Mouse (Mus musculus): ENCODE measurements around the gene Aif1.

The Aif1 gene

GRCm38 (mm10) chr17:35166352-35167035, 9.4 kb downstream of the Aif1 start:
- peak; percentile 78 for DNase-seq (ENCODE audit: low read depth, low spot score)

DNA sequence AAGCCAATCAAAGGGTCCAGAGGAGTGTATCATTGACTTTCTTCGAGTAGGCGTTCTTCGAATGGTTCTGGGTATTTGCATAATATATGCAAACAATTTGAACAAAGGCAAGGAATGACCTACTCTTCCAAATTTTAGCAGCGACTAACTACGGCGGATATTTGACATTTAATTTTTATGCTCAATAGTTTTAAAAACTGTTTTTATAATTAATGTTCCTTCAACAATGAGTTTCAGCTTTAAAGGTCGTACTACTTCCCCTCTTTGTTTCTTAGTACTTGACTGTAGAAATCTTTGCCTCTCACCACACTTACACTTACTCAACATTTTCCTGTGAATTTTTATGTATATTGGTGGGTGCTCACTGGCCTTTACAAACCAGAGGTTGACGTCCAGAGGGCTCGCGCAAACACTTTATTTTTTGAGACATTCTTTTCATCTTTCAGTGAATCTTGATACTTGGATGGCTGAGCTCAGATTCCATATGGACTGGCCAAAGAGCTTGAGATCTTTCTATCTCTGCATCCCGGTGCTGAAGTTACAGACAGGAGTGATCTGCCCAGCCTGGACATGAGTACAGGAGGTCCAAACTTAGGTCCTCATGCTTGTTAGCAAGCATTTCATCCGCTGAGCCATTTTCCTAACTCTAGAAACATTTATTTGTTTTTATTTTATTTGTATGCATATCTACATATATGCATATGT, 10.3 kb downstream of the Aif1 start:
- no peak for DNase-seq (ENCODE audit: low read depth, low spot score)

GRCm38 (mm10) chr17:35164568-35165450, 11.1 kb downstream of the Aif1 start, which contains the start of gene Prrc2a:
Gene Prrc2a (minus strand): TSS chr17:35164897.
- DNase-seq (ENCODE audit: low read depth, low spot score), result peak; percentile 99

- DNase-seq (ENCODE audit: low read depth, low spot score), result no peak
Measured at GRCm38 (mm10) chr17:35164218-35164567, 11.7 kb downstream of the Aif1 start.

DNA sequence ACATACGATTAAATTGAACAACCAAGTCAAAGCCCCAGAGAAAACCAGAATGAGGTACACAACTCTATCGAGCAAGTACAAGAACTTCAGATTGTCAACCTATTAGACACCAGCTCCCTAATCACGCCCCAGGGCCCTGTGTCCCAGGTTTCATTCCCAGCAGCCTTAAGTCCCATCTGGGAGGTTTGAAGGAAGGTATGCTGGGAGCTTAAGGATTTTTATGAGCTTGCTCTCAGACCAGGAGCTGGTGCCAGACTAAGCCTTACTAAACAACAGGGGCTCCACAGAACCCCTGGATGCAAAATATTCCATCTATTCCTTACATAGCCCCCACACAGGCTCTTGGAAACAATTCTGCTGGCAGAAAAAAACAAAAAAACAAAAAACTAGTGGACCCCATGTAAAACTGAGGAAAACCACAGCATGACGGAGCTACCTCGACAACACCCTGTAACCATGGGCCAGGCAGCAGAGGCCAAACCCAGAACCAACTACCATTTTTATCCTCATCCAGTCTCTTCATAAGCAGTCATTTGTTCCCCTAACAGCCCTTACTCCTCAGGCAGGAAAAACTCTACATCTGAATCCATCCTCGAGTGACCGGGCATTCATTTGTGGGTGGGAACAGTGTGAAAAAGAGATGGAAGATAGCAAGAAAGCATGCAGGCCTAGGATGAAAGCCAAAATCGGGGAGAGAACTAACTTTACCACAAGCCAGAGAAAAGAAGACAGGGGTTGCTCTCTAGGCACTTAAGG, 12.4 kb downstream of the Aif1 start:
- no peak for DNase-seq (ENCODE audit: low read depth, low spot score)

- DNase-seq (ENCODE audit: low read depth, low spot score), result no peak
Measured at GRCm38 (mm10) chr17:35162730-35163129, 13.1 kb downstream of the Aif1 start.

- no peak for DNase-seq (ENCODE audit: low read depth, low spot score)
Measured at GRCm38 (mm10) chr17:35162121-35162520, 13.7 kb downstream of the Aif1 start.

- DNase-seq (ENCODE audit: low read depth, low spot score), result no peak
Measured at GRCm38 (mm10) chr17:35161421-35161820, 14.4 kb downstream of the Aif1 start.

DNA sequence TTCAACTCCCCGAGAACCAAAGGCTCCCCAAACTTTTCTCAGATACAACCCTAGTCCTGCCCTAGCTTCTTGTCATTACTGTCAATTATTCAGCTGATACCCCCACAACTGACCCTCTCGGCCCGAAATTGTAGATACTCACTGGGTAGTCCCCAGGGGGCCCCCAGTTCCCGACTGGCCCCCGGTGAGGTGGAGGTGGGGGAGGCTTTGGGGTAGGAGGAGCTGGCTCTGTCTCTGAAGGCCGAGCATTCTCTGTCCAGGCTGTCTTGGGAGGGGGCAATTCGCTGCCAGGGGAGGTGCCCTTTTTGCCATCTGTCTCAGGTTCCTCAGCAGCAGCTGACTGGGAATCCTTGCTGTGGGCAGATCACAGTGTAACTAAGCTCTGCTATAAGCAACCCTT, 16.2 kb downstream of the Aif1 start:
- DNase-seq (ENCODE audit: low read depth, low spot score), result no peak

GRCm38 (mm10) chr17:35158850-35159593, 16.8 kb downstream of the Aif1 start:
- no peak for DNase-seq (ENCODE audit: low read depth, low spot score)

DNA sequence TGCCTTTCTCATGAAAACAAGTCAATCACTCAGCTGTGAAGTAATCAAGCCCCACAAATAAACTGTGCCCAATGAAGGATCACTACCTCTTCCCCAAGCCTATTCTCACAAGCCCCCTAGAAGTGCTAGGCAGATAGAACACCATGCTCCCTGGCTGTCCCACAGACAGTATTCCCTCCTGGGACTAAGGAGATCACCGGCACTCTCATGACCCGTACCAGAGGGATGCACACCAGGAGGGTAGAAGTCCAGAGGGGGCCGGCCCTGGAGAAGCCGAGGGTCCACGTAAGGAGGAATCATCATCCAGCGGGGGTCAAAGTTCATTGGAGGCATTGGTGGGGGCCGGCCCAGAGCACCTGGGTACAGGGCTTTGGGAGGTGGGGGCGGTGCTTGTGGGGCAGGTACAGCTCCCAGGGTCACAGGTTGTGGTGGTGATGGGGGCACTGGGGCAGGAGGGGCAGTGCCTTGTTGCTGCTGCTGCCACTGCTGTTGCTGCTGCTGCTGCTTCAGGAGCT, 18.1 kb downstream of the Aif1 start:
- no peak for DNase-seq (ENCODE audit: low read depth, low spot score)

DNA sequence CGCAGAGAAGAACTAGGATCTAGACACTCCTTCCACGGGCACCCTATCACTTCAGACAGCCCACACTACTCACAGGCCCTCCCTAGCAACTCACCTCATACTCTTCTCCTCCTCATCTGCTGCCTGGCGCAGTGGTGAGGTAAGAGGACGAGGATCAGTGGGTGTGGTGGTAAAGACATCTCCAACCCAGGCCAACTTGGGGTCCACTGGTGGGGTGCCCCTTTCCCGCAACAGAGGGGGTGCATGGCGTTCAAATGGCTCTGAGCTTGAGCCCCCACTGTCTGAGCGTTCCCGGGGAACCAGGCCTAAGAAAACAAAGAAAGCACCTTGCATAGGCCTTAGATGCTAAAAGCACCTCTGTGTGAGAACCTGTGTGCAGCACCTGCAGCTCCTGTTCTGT, 18.6 kb downstream of the Aif1 start:
- DNase-seq (ENCODE audit: low read depth, low spot score), result no peak

- DNase-seq (ENCODE audit: low read depth, low spot score), result no peak
Measured at GRCm38 (mm10) chr17:35156461-35157200, 19.2 kb downstream of the Aif1 start.

DNA sequence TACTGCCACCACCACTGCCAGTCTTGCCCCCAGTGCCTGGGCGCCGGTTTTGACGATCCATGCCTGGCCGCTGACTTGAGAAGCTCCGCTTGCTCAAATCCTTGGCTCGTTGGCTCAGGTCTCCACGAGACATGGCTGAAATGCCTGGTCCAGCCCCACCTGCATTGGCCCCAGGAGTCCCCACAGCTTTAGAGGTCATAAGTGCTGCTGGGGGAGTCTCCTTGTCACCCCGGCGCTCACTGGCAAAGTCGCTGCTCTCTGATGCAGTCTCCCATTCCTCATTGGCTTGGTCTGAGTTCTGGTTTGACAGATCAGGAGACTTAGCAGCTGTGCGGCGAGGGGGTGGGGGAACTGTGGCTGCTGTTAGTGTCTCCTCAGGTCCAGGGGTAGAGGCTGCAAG, 20.4 kb downstream of the Aif1 start:
- no peak for DNase-seq (ENCODE audit: low read depth, low spot score)

- DNase-seq (ENCODE audit: low read depth, low spot score), result no peak
Measured at GRCm38 (mm10) chr17:35154616-35155015, 21.3 kb downstream of the Aif1 start.

DNA sequence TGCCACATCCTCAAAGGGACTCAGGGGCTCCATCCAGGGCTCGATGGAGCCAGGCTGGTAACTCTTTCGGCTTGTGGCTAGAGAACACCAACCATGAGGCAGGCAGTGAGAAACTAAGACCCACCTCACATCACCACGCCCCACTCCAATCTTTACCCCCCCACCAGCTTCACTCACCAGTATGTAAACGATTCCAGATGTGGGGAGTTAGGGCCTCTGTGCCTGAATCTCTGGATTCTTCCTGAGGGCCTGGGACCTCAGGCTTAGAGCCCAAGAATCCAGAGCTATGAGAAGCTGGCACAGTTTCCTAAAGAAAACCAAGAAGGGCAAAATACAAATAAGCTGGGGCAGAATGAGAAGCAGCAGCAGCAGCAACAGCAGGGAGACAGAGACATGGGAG, 21.9 kb downstream of the Aif1 start:
- DNase-seq (ENCODE audit: low read depth, low spot score), result no peak

GRCm38 (mm10) chr17:35153077-35153476, 22.8 kb downstream of the Aif1 start:
- no peak for DNase-seq (ENCODE audit: low read depth, low spot score)

DNA sequence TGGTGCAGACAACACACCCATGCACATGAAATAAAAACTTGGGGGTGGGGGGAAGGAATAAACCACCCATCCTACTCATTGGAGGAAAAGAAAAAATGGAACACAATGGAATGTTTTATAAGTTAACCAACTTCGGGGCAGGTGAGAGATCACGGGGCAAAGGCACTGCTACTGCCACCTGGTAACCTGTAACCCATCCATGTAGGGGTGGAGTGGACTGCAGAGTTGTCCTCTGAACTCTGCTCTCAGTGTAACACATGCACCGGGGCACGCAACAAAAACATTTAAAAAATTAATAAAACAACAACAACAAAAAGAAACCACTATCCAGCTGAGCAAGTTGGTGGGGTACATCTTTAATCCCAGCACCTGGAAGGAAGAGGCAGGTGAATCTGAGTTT, 23.7 kb downstream of the Aif1 start:
- no peak for DNase-seq (ENCODE audit: low read depth, low spot score)

DNA sequence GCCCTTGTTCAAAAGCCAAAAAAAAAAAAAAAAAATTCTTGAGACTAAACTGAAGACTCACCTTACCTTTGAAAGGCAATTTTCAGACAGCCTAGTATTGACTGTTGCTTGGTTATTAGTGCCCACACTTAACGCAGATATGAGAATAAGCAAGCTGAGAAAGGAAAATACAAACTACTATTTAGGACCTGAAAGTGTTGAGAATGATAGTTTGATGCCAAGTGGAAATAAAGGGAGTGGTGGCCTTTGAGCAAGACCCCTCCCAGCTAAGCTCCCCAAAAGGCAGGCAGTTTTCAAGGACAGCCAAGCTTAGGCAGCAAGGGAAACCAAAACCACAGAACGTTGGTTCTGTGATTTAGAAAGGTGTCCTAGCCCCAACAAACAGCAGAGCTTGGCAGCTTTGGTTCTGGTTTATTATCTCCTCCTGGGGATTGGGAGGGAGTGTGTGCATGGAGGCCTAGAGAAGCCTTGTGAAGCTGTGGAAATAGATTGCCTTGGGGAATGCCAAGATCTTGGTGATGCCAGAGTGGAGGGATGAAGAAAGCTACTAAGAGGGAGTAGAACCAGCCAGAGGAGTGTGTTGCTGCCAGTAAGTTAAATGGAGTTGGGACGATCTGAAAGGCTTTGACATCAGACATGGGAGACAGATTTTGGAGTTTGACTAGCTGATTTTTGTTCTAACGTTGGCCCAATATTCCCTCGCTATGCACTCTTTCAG, 27.8 kb downstream of the Aif1 start:
- no peak for DNase-seq (ENCODE audit: low read depth, low spot score)
